Mouse (Mus musculus) heart, embryonic 11.5 days (tissue): Measurements from ENCODE around the gene Sipa1. TPM values are rescaled to one million over a fixed set of nuclear protein-coding genes. Genes with fewer than 3 reads are reported as not detected.

Source experiments
- ATAC-seq: fragments of 200-750 bp; cut with Nextera tagmentation; replicated peaks from 2 replicates; pipeline ENCODE4 v1.8.0; 2017; ENCODE audit warnings: moderate library complexity; ENCODE audit not compliant: insufficient number of reproducible peaks, low FRiP score, low TSS enrichment
- H3K27ac ChIP-seq: fragments of 300-500 bp; sonication (generic); 2 replicates; pipeline ENCODE4 v1.5.1; 2014; ENCODE audit warnings: mild to moderate bottlenecking, low read depth, low read length
- H3K27me3 ChIP-seq: fragments of 300-500 bp; sonication (generic); 2 replicates; pipeline ENCODE4 v1.6.1; 2014; ENCODE audit warnings: mild to moderate bottlenecking, low read length, mixed read lengths; ENCODE audit not compliant: control insufficient read depth, insufficient read depth
- H3K36me3 ChIP-seq: fragments of 300-500 bp; sonication (generic); 2 replicates; pipeline ENCODE4 v1.6.1; 2014; ENCODE audit warnings: mild to moderate bottlenecking, low read length, moderate library complexity, mixed read lengths; ENCODE audit not compliant: control insufficient read depth, insufficient read depth
- H3K4me1 ChIP-seq: fragments of 300-500 bp; sonication (generic); 2 replicates; pipeline ENCODE4 v1.6.1; 2014; ENCODE audit warnings: low read length; ENCODE audit not compliant: control insufficient read depth, insufficient read depth
- H3K4me2 ChIP-seq: fragments of 300-500 bp; sonication (generic); 2 replicates; pipeline ENCODE4 v1.6.1; 2014; ENCODE audit warnings: mild to moderate bottlenecking, moderate library complexity
- H3K4me3 ChIP-seq: fragments of 300-500 bp; sonication (generic); 2 replicates; pipeline ENCODE4 v1.5.1; 2014; ENCODE audit warnings: low read depth, low read length
- H3K9ac ChIP-seq: fragments of 300-500 bp; sonication (generic); 2 replicates; pipeline ENCODE4 v1.6.1; 2014; ENCODE audit warnings: mild to moderate bottlenecking, low read depth, low read length, moderate library complexity
- H3K9me3 ChIP-seq: fragments of 300-500 bp; sonication (generic); replicated peaks from 2 replicates; pipeline ENCODE4 v1.6.1; 2016; ENCODE audit warnings: low read length; ENCODE audit not compliant: control insufficient read depth
- whole genome bisulfite sequencing: fragments of 180-500 bp; shearing (Covaris S2); extraction: QIAGEN DNeasy Blood & Tissue Kit; methylation state at CpG from one replicate; pipeline ENCODE4 v1.1.7; 2014; ENCODE audit not compliant: insufficient replicate concordance; 5-methylcytosine and 5-hydroxymethylcytosine counted together
- polyA plus RNA-seq: library from polyadenylated mRNA; unstranded; fragments of >200 nt; fragmentation: Nextera tagmentation; extraction: Ambion mirVana; gene quantifications from 2 replicates; pipeline ENCODE4 v1.2.1, GENCODE M21; 2014

The Sipa1 gene
- polyA plus RNA-seq, 1 experiment from 2014 or later: 15.8 TPM

GRCm38 (mm10) chr19:5609171-5609546 lies 54.3 kb downstream of the Sipa1 start:
- Histone ChIP-seq H3K27me3 (no peaks in the 10 kb centered on the region), H3K27ac (peak overlapping the region; percentile 97), H3K36me3 (peaks cover 19% of the 10 kb centered on the region), H3K9ac (peak overlapping the region; percentile 92; the same call in 1 of the 2 replicates), H3K9me3 (no peaks in the 10 kb centered on the region), H3K4me2 (peak overlapping the region; percentile 71), H3K4me1 (peaks cover 11% of the 10 kb centered on the region), H3K4me3 (peak overlapping the region; percentile 69)
- no peak for ATAC-seq
- WGBS: 59% methylated on average over 10 of the region's 10 CpGs

GRCm38 (mm10) chr19:5608707-5609106 lies 54.8 kb downstream of the Sipa1 start:
- no peak for ATAC-seq
- Histone ChIP-seq H3K4me2 (peak overlapping the region; percentile 71), H3K27me3 (no peaks in the 10 kb centered on the region), H3K36me3 (peaks cover 21% of the 10 kb centered on the region), H3K9ac (no peak overlapping the region), H3K9me3 (no peaks in the 10 kb centered on the region), H3K4me3 (peak overlapping the region; percentile 69), H3K4me1 (peaks cover 11% of the 10 kb centered on the region), H3K27ac (no peak overlapping the region)
- 93% methylated on average over 13 of the region's 13 CpGs for WGBS

DNA sequence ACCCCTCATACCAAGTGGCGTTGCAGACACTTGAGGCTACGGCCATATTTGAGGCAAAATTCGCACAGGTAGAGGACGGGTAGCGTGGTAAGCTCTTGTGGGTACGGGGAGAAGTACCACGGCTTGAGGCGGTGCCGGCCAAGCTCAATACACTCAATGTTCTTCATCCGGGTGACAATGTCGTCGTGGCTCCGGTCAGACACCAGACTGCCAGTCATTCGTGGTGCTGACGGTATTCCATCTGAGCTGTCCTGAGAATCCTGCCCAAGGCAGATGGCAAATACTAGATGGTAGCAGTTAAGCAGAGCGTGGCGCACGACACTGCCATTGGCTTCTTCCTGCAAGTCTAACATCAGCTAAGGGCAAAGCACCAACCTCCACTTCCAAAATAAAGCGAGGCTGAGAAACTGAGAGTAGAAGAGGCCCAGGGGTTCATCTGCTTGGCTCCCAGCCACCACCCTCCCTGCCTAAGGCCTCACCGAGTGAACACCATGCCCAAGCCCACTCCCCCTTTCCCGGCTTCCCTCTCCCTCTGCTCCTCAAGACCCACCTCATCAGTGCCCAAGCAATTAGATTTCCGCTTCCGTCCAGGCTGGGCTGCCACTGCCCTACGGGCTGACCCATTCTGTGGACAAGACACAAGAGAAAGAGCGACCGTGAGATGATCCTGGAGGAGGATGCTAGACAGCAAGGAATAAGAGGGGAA lies 55.6 kb downstream of the Sipa1 start:
- 94% methylated on average over 26 of the region's 26 CpGs for WGBS
- peaks cover 21% of the 10 kb centered on the region for H3K36me3 ChIP-seq
- ATAC-seq: no peak

DNA sequence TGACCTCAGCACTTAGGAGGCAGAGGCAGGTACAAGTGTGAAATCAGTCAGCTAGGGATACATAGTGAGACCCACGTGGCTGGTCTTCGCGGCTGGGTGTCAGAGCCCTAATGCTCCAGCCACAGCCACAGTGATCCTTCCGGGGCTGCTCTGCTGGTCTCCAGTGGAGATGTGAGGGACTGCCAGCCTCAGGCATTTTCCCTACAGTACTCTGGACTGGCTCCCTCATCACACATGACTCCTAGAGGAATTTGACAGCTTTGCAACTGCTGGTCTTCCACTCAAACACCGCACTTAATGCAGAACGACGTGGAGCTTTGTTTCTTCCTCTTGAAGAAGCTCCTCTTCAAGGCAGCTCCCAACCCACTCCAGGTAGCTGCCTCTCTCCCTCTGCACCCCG lies 57.3 kb downstream of the Sipa1 start:
- H3K9me3 ChIP-seq: no peaks in the 10 kb centered on the region
- H3K36me3 ChIP-seq: peaks cover 21% of the 10 kb centered on the region
- H3K27ac ChIP-seq: no peak overlapping the region
- no peak overlapping the region for H3K4me3 ChIP-seq
- peaks cover 23% of the 10 kb centered on the region for H3K4me1 ChIP-seq
- H3K27me3 ChIP-seq: no peaks in the 10 kb centered on the region
- no peak overlapping the region for H3K4me2 ChIP-seq
- no peak overlapping the region for H3K9ac ChIP-seq
- no peak for ATAC-seq
- WGBS: 76% methylated on average over 8 of the region's 8 CpGs

More for the DNA sequence above, 55.6 kb downstream of the Sipa1 start:
- Histone ChIP-seq H3K9ac (no peak overlapping the region), H3K27ac (no peak overlapping the region), H3K4me1 (peaks cover 17% of the 10 kb centered on the region), H3K9me3 (no peaks in the 10 kb centered on the region), H3K4me2 (no peak overlapping the region), H3K4me3 (no peak overlapping the region), H3K27me3 (no peaks in the 10 kb centered on the region)

DNA sequence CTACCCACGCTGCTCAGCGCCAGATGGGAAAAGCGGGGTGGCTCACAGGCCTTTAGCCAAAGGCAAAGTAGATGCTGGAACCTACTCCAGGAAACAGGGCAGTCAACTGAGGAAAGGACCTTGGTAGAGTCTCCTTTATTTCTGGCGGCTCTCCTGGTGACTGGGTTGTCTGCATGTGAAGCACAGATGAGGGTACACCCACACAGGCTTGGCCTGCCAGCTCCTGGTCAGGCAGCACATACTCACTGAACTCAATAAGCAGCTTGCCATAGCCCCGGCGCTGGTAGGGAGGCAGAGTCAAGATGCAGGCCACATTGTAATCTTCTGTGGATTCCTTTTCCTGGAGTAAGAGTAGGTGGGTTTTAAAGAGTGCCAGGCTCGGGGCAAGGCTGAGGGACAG lies 58.4 kb downstream of the Sipa1 start:
- Histone ChIP-seq H3K27ac (no peak overlapping the region), H3K36me3 (peaks cover 21% of the 10 kb centered on the region), H3K4me2 (no peak overlapping the region), H3K27me3 (no peaks in the 10 kb centered on the region), H3K9me3 (no peaks in the 10 kb centered on the region), H3K4me3 (no peak overlapping the region), H3K4me1 (peaks cover 18% of the 10 kb centered on the region), H3K9ac (no peak overlapping the region)
- WGBS: 92% methylated on average over 7 of the region's 7 CpGs
- ATAC-seq: no peak

- H3K4me2 ChIP-seq: no peak overlapping the region
- peaks cover 14% of the 10 kb centered on the region for H3K4me1 ChIP-seq
- no peak overlapping the region for H3K9ac ChIP-seq
- no peak overlapping the region for H3K4me3 ChIP-seq
- no peaks in the 10 kb centered on the region for H3K9me3 ChIP-seq
- no peak overlapping the region for H3K27ac ChIP-seq
- ATAC-seq: no peak
- WGBS: 87% methylated on average over 7 of the region's 7 CpGs
- H3K36me3 ChIP-seq: peaks cover 21% of the 10 kb centered on the region
- no peaks in the 10 kb centered on the region for H3K27me3 ChIP-seq
Measured at GRCm38 (mm10) chr19:5603664-5604063, 59.8 kb downstream of the Sipa1 start.

- Histone ChIP-seq H3K9ac (peak within 1 kb of the TSS; percentile 93), H3K36me3 (peaks cover 21% of the 10 kb centered on the region), H3K4me2 (peak within 1 kb of the TSS; percentile 93), H3K27ac (peak within 1 kb of the TSS; percentile 83), H3K4me3 (peak within 1 kb of the TSS; percentile 96), H3K9me3 (no peaks in the 10 kb centered on the region), H3K4me1 (peaks cover 11% of the 10 kb centered on the region), H3K27me3 (no peaks in the 10 kb centered on the region)
- peak; percentile 78 for ATAC-seq
- WGBS: under 1% methylated on average over 63 of the region's 64 CpGs
Measured at GRCm38 (mm10) chr19:5601752-5602541, 61.6 kb downstream of the Sipa1 start, which contains the start of gene Rnaseh2c. Gene Rnaseh2c, plus strand, starts transcription at chr19:5601873.
